In genomic region chr4:98375401-98375800, GRCm38 (mm10) we compare ENCODE assay signal across 9 mouse cellular contexts. TPM values are rescaled to one million over a fixed set of nuclear protein-coding genes. Genes with fewer than 3 reads are reported as not detected.
DNase-seq lines count a peak whose midpoint lies in the region; ATAC-seq and TF ChIP-seq lines count a peak whose summit lies in the region.
"Had no signal": no experiment of that assay in that cellular context is flagged by ENCODE, and none has a peak within 500 bp of the region (broad histone marks: within the 10 kb centered on the region; RNA-seq: fewer than 3 reads in every experiment).

No protein-coding gene starts in this region.

- H3K27ac ChIP-seq in forebrain, embryonic 12.5 days = no peak overlapping the region
- no peak overlapping the region for H3K27ac ChIP-seq in forebrain, embryonic 16.5 days (ENCODE audit: low read length)
- H3K27ac ChIP-seq in neural tube, embryonic 11.5 days (ENCODE audit: low read depth, low read length) = no peak overlapping the region
- no peak overlapping the region for H3K27ac ChIP-seq in neural tube, embryonic 15.5 days (replicated peaks)
- no peak overlapping the region for H3K27ac ChIP-seq in liver, postnatal 0 days (ENCODE audit: low read depth)

- peaks cover 19% of the 10 kb centered on the region for H3K36me3 ChIP-seq in forebrain, embryonic 12.5 days (replicated peaks)
- H3K36me3 ChIP-seq in forebrain, embryonic 16.5 days (ENCODE audit: control insufficient read depth, insufficient read depth) = no peaks in the 10 kb centered on the region; the same call in 1 of the 2 replicates
- H3K36me3 ChIP-seq in neural tube, embryonic 11.5 days (ENCODE audit: control insufficient read depth, insufficient read depth, low read length) = no peaks in the 10 kb centered on the region; the same call in 1 of the 2 replicates
- peaks cover 9% of the 10 kb centered on the region for H3K36me3 ChIP-seq in neural tube, embryonic 15.5 days
- H3K36me3 ChIP-seq in liver, postnatal 0 days (replicated peaks; ENCODE audit: insufficient read depth, low read length) = peaks cover 2% of the 10 kb centered on the region; the same call in 1 of the 2 replicates

- no peaks in the 10 kb centered on the region for H3K27me3 ChIP-seq in forebrain, embryonic 12.5 days
- H3K27me3 ChIP-seq in forebrain, embryonic 16.5 days (replicated peaks; ENCODE audit: control insufficient read depth, insufficient read depth, low read length) = no peaks in the 10 kb centered on the region
- H3K27me3 ChIP-seq in neural tube, embryonic 11.5 days (ENCODE audit: control insufficient read depth, insufficient read depth, low read length) = no peaks in the 10 kb centered on the region
- no peaks in the 10 kb centered on the region for H3K27me3 ChIP-seq in neural tube, embryonic 15.5 days (replicated peaks)
- H3K27me3 ChIP-seq in liver, postnatal 0 days (ENCODE audit: insufficient read depth, low read length) = no peaks in the 10 kb centered on the region

- no peaks in the 10 kb centered on the region for H3K9me3 ChIP-seq in forebrain, embryonic 12.5 days
- no peaks in the 10 kb centered on the region for H3K9me3 ChIP-seq in forebrain, embryonic 16.5 days (ENCODE audit: control insufficient read depth, low read length)
- H3K9me3 ChIP-seq in neural tube, embryonic 11.5 days (ENCODE audit: control insufficient read depth, low read length) = no peaks in the 10 kb centered on the region
- no peaks in the 10 kb centered on the region for H3K9me3 ChIP-seq in neural tube, embryonic 15.5 days (replicated peaks)
- H3K9me3 ChIP-seq in liver, postnatal 0 days (ENCODE audit: low read length) = no peaks in the 10 kb centered on the region

- intact Hi-C loops in left cerebral cortex, postnatal 36 days (cut with DNase I) = no loop called here

- ATAC-seq in forebrain, embryonic 12.5 days (ENCODE audit: low FRiP score) = peak; percentile 41; the same call in 1 of the 2 replicates
- ATAC-seq in forebrain, embryonic 16.5 days = no peak
- ATAC-seq in neural tube, embryonic 11.5 days (ENCODE audit: insufficient read depth, low FRiP score, low TSS enrichment) = peak; percentile 61; the same call in 1 of the 2 replicates
- no peak for ATAC-seq in neural tube, embryonic 15.5 days (ENCODE audit: low FRiP score)
- no peak for ATAC-seq in liver, postnatal 0 days

- H3K4me3 ChIP-seq in forebrain, embryonic 12.5 days (replicated peaks) = no peak overlapping the region
- no peak overlapping the region for H3K4me3 ChIP-seq in forebrain, embryonic 16.5 days (replicated peaks; ENCODE audit: low read length)
- no peak overlapping the region for H3K4me3 ChIP-seq in neural tube, embryonic 11.5 days (ENCODE audit: low read depth, low read length)
- H3K4me3 ChIP-seq in neural tube, embryonic 15.5 days (replicated peaks) = no peak overlapping the region
- no peak overlapping the region for H3K4me3 ChIP-seq in liver, postnatal 0 days (ENCODE audit: low read depth, low read length)

- H3K4me2 ChIP-seq in forebrain, embryonic 12.5 days = no peak overlapping the region
- no peak overlapping the region for H3K4me2 ChIP-seq in forebrain, embryonic 16.5 days (ENCODE audit: low read length)
- no peak overlapping the region for H3K4me2 ChIP-seq in neural tube, embryonic 11.5 days (ENCODE audit: low read depth)
- H3K4me2 ChIP-seq in neural tube, embryonic 15.5 days = no peak overlapping the region
- H3K4me2 ChIP-seq in liver, postnatal 0 days (ENCODE audit: low read depth, low read length) = no peak overlapping the region

- H3K9ac ChIP-seq in forebrain, embryonic 12.5 days = no peak overlapping the region
- H3K9ac ChIP-seq in forebrain, embryonic 16.5 days (replicated peaks; ENCODE audit: low read depth, low read length) = no peak overlapping the region
- no peak overlapping the region for H3K9ac ChIP-seq in neural tube, embryonic 11.5 days (ENCODE audit: low read length)
- H3K9ac ChIP-seq in neural tube, embryonic 15.5 days (replicated peaks) = no peak overlapping the region
- no peak overlapping the region for H3K9ac ChIP-seq in liver, postnatal 0 days (replicated peaks)

- no peak for DNase-seq in neural tube, embryonic 11.5 days (ENCODE audit: low spot score)
- no peak for DNase-seq in liver, postnatal 0 days
- peak; percentile 47 for DNase-seq in thymus, postnatal 14 days
- no peak for DNase-seq in left cerebral cortex, postnatal 36 days (ENCODE audit: low spot score in 2 of 2)
- DNase-seq in right cerebral cortex, postnatal 4 days = no peak
- DNase-seq: adrenal gland, postnatal 10 days had no signal

- TF ChIP-seq EP300 in liver, postnatal 0 days (IDR thresholded peaks at IDR 0.05; ENCODE audit: low read depth) = no peak

- peak; percentile 48 for TF ChIP-seq CTCF in liver, postnatal 0 days (IDR thresholded peaks at IDR 0.05; ENCODE audit: low read depth)

- H3K4me1 ChIP-seq in forebrain, embryonic 12.5 days = no peaks in the 10 kb centered on the region
- no peaks in the 10 kb centered on the region for H3K4me1 ChIP-seq in forebrain, embryonic 16.5 days (replicated peaks; ENCODE audit: control insufficient read depth, insufficient read depth, low read length)
- no peaks in the 10 kb centered on the region for H3K4me1 ChIP-seq in neural tube, embryonic 11.5 days (ENCODE audit: control insufficient read depth, insufficient read depth, low read length)
- no peaks in the 10 kb centered on the region for H3K4me1 ChIP-seq in neural tube, embryonic 15.5 days
- no peaks in the 10 kb centered on the region for H3K4me1 ChIP-seq in liver, postnatal 0 days (ENCODE audit: insufficient read depth)

- 63% methylated on average over 4 of the region's 4 CpGs for WGBS in forebrain, embryonic 12.5 days
- 52% methylated on average over 4 of the region's 4 CpGs for WGBS in forebrain, embryonic 16.5 days
- WGBS in neural tube, embryonic 11.5 days = 59% methylated on average over 4 of the region's 4 CpGs
- WGBS in neural tube, embryonic 15.5 days = 66% methylated on average over 4 of the region's 4 CpGs
- WGBS in liver, postnatal 0 days (ENCODE audit: insufficient replicate concordance) = 53% methylated on average over 4 of the region's 4 CpGs

RNA-seq across cellular contexts. Expression of gene Tm2d1, which starts 7.7 kb away (rescaled TPM):
- 88.8 and 92.2 TPM in 2 replicates for polyA plus RNA-seq in forebrain, embryonic 12.5 days (2016; fragmentation: Nextera tagmentation; extraction: Ambion mirVana)
- 112 and 119 TPM in 2 replicates for polyA plus RNA-seq in forebrain, embryonic 16.5 days (2015; fragmentation: Nextera tagmentation; extraction: Ambion mirVana)
- 92.3 and 92.5 TPM in 2 replicates for polyA plus RNA-seq in neural tube, embryonic 11.5 days (2014; fragmentation: Nextera tagmentation; extraction: Ambion mirVana)
- polyA plus RNA-seq in neural tube, embryonic 15.5 days (2015; fragmentation: Nextera tagmentation; extraction: Ambion mirVana) = 127 and 151 TPM in 2 replicates
- 50.6 and 51.8 TPM in 2 replicates for polyA plus RNA-seq in liver, postnatal 0 days (2015; fragmentation: Nextera tagmentation; extraction: Ambion mirVana)
- total RNA-seq in left cerebral cortex, postnatal 36 days (2021) = 10 to 100 TPM; 43.1 to 46.2 TPM

RNA-seq across cellular contexts. Expression of gene Patj, which starts 20.2 kb away (rescaled TPM):
- polyA plus RNA-seq in forebrain, embryonic 12.5 days (2016; fragmentation: Nextera tagmentation; extraction: Ambion mirVana) = 10.7 and 12.9 TPM in 2 replicates
- 5.9 and 6.7 TPM in 2 replicates for polyA plus RNA-seq in forebrain, embryonic 16.5 days (2015; fragmentation: Nextera tagmentation; extraction: Ambion mirVana)
- 7.2 and 11.6 TPM in 2 replicates for polyA plus RNA-seq in neural tube, embryonic 11.5 days (2014; fragmentation: Nextera tagmentation; extraction: Ambion mirVana)
- polyA plus RNA-seq in neural tube, embryonic 15.5 days (2015; fragmentation: Nextera tagmentation; extraction: Ambion mirVana) = 7.1 and 8.8 TPM in 2 replicates
- 2.5 and 2.8 TPM in 2 replicates for polyA plus RNA-seq in liver, postnatal 0 days (2015; fragmentation: Nextera tagmentation; extraction: Ambion mirVana)
- 10 to 100 TPM in 1 of 2 experiments, 1 to 10 TPM in 1; 7.5 to 19.6 TPM for total RNA-seq in left cerebral cortex, postnatal 36 days (2021)

Comparison
In these comparisons a context has a peak if more than half of its experiments do, and no peak if none do; other contexts are left out.
1. ATAC-seq: peak in forebrain, embryonic 12.5 days (single experiment) and neural tube, embryonic 11.5 days (single experiment); none in forebrain, embryonic 16.5 days (single experiment), neural tube, embryonic 15.5 days (single experiment) and liver, postnatal 0 days (single experiment).